Mouse (Mus musculus): ENCODE data around the gene Sema3f. TPM values are rescaled to one million over a fixed set of nuclear protein-coding genes. Genes with fewer than 3 reads are reported as not detected.

Sema3f gene
- total and polyA plus RNA-seq, 3 experiments = 0.09 to 0.11 TPM; not detected in 1

DNA sequence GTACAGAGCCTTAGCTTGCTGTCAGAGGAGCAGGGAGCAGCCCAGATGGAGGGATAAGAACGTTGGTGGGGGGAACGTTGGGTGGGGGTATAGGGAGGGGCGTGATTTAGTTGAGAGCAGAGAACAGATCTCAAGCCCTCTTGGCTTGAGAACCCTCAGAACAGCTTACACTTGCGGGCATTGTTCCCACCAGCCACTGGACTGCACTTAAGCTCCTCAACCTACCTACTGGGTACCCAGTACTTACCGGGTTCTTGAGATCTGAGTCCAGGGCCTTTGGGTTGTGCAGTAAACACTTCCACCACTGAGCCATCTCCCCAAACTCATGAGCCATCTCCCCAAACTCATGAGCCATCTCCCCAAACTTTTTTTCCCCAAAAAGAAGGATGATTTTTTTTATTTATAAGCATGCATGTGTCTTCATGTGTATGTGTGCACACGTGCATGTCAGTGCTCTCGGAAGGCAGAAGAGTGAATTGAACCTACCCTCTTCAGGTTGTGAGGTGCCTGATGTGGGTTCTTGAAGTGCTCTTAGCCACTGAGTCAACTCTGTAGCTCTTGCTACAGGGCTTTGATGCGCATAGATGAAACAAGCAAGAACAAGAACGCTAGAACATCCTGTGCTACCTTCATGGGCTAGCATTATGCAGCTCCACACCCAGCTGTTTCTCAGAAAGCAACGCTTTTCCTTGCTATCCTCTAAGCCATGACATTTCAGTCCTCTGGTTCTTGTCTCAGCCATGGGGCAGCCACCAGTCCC, 8.7 kb upstream of the Sema3f start:
- TF ChIP-seq TAL1 (conservative IDR thresholded peaks at IDR 0.05; ENCODE audit: low read depth, low read length) = no peak
- no peak for TF ChIP-seq POLR2AphosphoS5 (IDR thresholded peaks at IDR 0.05; ENCODE audit: insufficient replicate concordance, low read depth, low read length)
- no peak for TF ChIP-seq GATA1 (IDR thresholded peaks at IDR 0.05; ENCODE audit: borderline replicate concordance, low read length)
- no peak for TF ChIP-seq CTCF (IDR thresholded peaks at IDR 0.05; ENCODE audit: low read depth, low read length)
- TF ChIP-seq GATA2 (IDR thresholded peaks at IDR 0.05; ENCODE audit: borderline replicate concordance, low read depth, low read length) = no peak
- no peak for DNase-seq (ENCODE audit: low spot score)
- peaks cover 89% of the 10 kb centered on the region for H3K27me3 ChIP-seq (ENCODE audit: insufficient read depth, low read length)

DNA sequence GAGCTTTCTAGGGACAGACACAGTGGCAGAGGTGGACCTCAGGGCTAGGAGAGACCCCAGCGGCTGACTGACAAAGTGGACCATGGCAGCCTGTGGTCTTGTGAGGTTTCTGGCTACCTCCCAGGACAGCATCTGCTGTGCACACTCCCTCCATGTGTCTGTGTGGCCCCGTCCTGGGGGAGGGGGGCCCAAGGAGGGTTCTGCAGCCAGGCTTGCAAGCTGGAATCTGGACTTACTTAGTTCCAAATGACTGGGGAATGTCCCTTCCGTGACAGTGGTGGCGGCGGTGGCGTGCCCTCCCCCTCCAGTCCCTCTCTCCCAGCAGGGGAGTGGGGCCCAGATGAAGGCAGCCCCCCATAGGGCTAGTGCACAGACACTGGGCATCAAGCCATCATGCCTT, 6.7 kb upstream of the Sema3f start:
- Histone ChIP-seq H3K4me3 (ENCODE audit: low read depth, low read length) (no peak overlapping the region), H3K9me3 (replicated peaks) (no peaks in the 10 kb centered on the region), H3K27me3 (ENCODE audit: insufficient read depth, low read length) (peaks cover 80% of the 10 kb centered on the region), H3K36me3 (replicated peaks) (no peaks in the 10 kb centered on the region), H3K4me1 (ENCODE audit: insufficient read depth, low read depth, low read length) (peaks cover 14% of the 10 kb centered on the region; the same call in 1 of the 2 replicates)
- ATAC-seq (ENCODE audit: extremely low read depth, insufficient number of reproducible peaks, low FRiP score, poor library complexity, severe bottlenecking) (no peak), DNase-seq (ENCODE audit: low spot score) (no peak)
- TF ChIP-seq POLR2AphosphoS5 (IDR thresholded peaks at IDR 0.05; ENCODE audit: insufficient replicate concordance, low read depth, low read length) = no peak
- TF ChIP-seq CTCF (IDR thresholded peaks at IDR 0.05; ENCODE audit: low read depth, low read length) = no peak
- TF ChIP-seq TAL1 (conservative IDR thresholded peaks at IDR 0.05; ENCODE audit: low read depth, low read length) = no peak
- TF ChIP-seq GATA2 (IDR thresholded peaks at IDR 0.05; ENCODE audit: borderline replicate concordance, low read depth, low read length) = no peak
- no peak for TF ChIP-seq GATA1 (IDR thresholded peaks at IDR 0.05; ENCODE audit: borderline replicate concordance, low read length)

More for the DNA sequence above, 8.7 kb upstream of the Sema3f start:
- Histone ChIP-seq H3K4me1 (ENCODE audit: insufficient read depth, low read depth, low read length) (peaks cover 29% of the 10 kb centered on the region), H3K9me3 (replicated peaks) (no peaks in the 10 kb centered on the region), H3K4me3 (ENCODE audit: low read depth, low read length) (no peak overlapping the region), H3K36me3 (replicated peaks) (no peaks in the 10 kb centered on the region)
- ATAC-seq (ENCODE audit: extremely low read depth, insufficient number of reproducible peaks, low FRiP score, poor library complexity, severe bottlenecking) = no peak

DNA sequence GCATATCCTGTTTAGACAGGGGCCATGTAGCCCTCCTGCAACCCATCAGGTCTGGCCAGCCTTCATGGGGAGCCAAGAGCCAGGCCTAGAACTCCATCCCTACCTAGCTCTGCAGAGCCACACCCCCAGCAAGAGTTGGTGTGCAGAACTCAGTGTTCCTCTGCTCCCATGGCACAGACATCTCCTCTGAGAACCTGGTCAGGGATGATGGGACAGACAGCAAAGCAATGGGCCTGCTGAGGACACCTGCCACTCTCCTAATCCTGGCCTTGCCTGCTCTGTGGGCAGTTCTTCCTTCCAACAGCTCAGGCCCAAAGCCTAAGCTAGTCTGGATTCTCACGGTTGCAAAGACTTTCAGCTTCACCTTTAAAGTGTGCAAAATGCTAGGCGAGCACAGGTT, 5.4 kb upstream of the Sema3f start:
- Histone ChIP-seq H3K9me3 (replicated peaks) (no peaks in the 10 kb centered on the region), H3K4me3 (ENCODE audit: low read depth, low read length) (no peak overlapping the region), H3K4me1 (ENCODE audit: insufficient read depth, low read depth, low read length) (peaks cover 8% of the 10 kb centered on the region; the same call in 1 of the 2 replicates), H3K36me3 (replicated peaks) (no peaks in the 10 kb centered on the region), H3K27me3 (ENCODE audit: insufficient read depth, low read length) (peaks cover 80% of the 10 kb centered on the region)
- TF ChIP-seq GATA2 (IDR thresholded peaks at IDR 0.05; ENCODE audit: borderline replicate concordance, low read depth, low read length) = no peak
- no peak for TF ChIP-seq CTCF (IDR thresholded peaks at IDR 0.05; ENCODE audit: low read depth, low read length)
- TF ChIP-seq POLR2AphosphoS5 (IDR thresholded peaks at IDR 0.05; ENCODE audit: insufficient replicate concordance, low read depth, low read length) = no peak
- ATAC-seq (ENCODE audit: extremely low read depth, insufficient number of reproducible peaks, low FRiP score, poor library complexity, severe bottlenecking) = no peak
- DNase-seq (ENCODE audit: low spot score) = no peak

DNA sequence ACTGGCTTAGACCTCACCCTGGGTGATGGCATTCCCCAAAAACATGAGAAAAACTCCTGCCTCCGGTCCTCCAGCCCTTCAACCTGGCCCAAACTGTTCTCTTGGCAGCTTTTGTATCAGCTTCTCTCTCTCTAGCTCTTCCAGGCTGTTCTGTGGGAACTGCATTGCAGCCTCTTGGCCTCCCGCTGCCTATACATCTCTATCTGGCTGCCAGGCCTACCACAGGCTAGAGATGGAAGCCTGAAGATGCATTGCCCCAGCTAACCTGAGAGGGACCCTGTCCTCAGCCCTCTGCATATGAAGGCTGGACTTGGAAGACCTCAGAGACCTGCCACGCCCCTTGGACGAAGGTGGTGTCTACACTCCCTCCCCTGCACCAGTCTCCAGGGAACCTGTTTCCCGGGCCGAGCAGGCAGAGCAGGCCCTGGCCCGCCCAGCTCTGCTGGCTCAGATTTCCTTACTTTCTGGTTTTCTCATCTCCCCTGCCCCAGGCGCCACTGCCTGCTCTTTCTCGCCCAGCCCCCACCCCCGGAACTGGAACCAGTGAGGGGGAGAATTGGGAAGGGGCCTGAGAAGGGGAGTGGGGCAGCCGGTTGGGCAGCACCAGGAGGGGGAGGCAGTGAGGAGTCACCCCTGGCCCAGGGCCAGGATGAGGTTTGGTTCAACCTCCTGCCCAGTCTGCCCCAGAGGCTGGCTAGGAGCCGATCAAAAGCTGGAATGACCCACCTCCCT, 4.1 kb upstream of the Sema3f start:
- ATAC-seq (ENCODE audit: extremely low read depth, insufficient number of reproducible peaks, low FRiP score, poor library complexity, severe bottlenecking) (no peak), DNase-seq (ENCODE audit: low spot score) (no peak)
- no peaks in the 10 kb centered on the region for H3K9me3 ChIP-seq (replicated peaks)
- peaks cover 82% of the 10 kb centered on the region for H3K27me3 ChIP-seq (ENCODE audit: insufficient read depth, low read length)
- H3K4me1 ChIP-seq (ENCODE audit: insufficient read depth, low read depth, low read length) = peaks cover 17% of the 10 kb centered on the region
- no peaks in the 10 kb centered on the region for H3K36me3 ChIP-seq (replicated peaks)
- TF ChIP-seq GATA1 (IDR thresholded peaks at IDR 0.05; ENCODE audit: borderline replicate concordance, low read length) = no peak
- no peak for TF ChIP-seq POLR2AphosphoS5 (IDR thresholded peaks at IDR 0.05; ENCODE audit: insufficient replicate concordance, low read depth, low read length)
- TF ChIP-seq TAL1 (conservative IDR thresholded peaks at IDR 0.05; ENCODE audit: low read depth, low read length) = no peak
- no peak for TF ChIP-seq CTCF (IDR thresholded peaks at IDR 0.05; ENCODE audit: low read depth, low read length)
- TF ChIP-seq GATA2 (IDR thresholded peaks at IDR 0.05; ENCODE audit: borderline replicate concordance, low read depth, low read length) = no peak
- no peak overlapping the region for H3K4me3 ChIP-seq (ENCODE audit: low read depth, low read length)

DNA sequence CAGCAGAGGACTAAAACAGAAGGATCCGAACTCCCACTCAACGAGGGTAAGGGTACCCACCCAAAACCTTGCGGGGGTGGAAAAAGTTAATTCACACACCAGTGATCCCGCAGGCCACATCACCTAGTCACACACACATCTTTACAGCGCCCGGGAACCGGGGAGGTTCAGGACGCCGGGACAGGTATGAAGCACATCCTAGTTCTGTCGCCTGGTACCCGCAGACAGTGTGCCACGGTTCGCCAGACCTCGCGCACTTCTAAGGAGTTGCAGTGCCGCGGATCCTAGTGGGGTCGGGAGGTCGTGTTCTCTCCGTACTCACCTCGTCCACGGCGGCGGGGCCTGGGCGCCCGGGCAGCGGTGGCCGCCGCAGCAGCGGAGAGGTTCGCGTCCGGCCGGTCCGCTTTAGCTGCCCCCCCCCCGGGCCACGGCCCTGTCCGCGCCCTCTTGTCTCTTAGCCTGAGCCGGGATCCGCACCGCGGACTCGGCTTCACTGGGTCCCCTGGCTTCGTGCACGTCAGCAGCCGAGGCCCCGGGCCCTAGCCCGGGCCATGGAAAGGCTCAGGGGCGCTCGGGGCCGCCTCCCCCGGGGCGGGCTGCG, 1.1 kb downstream of the Sema3f start:
- Histone ChIP-seq H3K27me3 (ENCODE audit: insufficient read depth, low read length) (peaks cover 90% of the 10 kb centered on the region), H3K4me3 (ENCODE audit: low read depth, low read length) (peak overlapping the region; percentile 70; the same call in 1 of the 2 replicates)
- no peak for TF ChIP-seq CTCF (IDR thresholded peaks at IDR 0.05; ENCODE audit: low read depth, low read length)

DNA sequence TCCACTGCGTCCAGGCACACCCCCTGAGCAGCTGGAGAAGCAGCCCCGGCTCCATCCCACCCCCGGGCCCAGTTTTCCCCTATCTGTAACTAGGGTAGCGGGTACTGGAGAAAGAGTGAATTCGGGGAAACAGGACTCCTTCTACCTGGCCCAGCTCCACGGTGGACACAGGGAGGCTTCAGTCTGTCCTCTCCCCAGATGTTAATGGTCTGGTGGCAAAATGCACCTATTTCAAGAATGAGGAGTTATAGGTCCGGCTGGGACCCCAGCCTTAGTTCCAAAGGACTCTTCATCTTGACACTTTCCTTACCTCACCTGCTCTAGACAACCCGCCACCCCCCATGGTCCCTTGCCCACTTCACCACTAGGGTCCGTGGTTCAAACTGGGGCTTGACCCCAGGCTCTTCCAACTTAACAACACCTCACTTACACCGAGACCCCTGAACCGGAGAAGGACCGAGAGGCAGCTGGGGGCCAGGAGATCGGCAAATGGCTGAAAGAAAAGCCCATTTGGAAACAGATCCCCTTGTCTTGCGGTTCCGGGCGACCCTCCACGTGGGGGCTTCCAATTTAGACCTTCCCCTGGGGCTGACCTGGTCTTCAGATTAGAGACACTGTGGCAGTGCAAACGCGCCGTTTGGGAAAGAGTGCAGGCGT, 1.7 kb downstream of the Sema3f start:
- DNase-seq (ENCODE audit: low spot score) (no peak), ATAC-seq (ENCODE audit: extremely low read depth, insufficient number of reproducible peaks, low FRiP score, poor library complexity, severe bottlenecking) (no peak)
- TF ChIP-seq POLR2AphosphoS5 (IDR thresholded peaks at IDR 0.05; ENCODE audit: insufficient replicate concordance, low read depth, low read length) = no peak
- H3K4me1 ChIP-seq (ENCODE audit: insufficient read depth, low read depth, low read length) = peaks cover 29% of the 10 kb centered on the region
- no peak overlapping the region for H3K4me3 ChIP-seq (ENCODE audit: low read depth, low read length)
- H3K27me3 ChIP-seq (ENCODE audit: insufficient read depth, low read length) = peaks cover 90% of the 10 kb centered on the region
- no peaks in the 10 kb centered on the region for H3K36me3 ChIP-seq (replicated peaks)
- H3K9me3 ChIP-seq (replicated peaks) = no peaks in the 10 kb centered on the region

More for the DNA sequence above, 1.1 kb downstream of the Sema3f start:
- DNase-seq (ENCODE audit: low spot score) (peak; percentile 29), ATAC-seq (ENCODE audit: extremely low read depth, insufficient number of reproducible peaks, low FRiP score, poor library complexity, severe bottlenecking) (no peak)
- Histone ChIP-seq H3K4me1 (ENCODE audit: insufficient read depth, low read depth, low read length) (peaks cover 30% of the 10 kb centered on the region), H3K36me3 (replicated peaks) (no peaks in the 10 kb centered on the region), H3K9me3 (replicated peaks) (no peaks in the 10 kb centered on the region)

All from G1E (cell line).